Mouse (Mus musculus) thymus, postnatal 4 days (tissue): ENCODE results near the gene Zfp64.

ENCODE experiments used
- DNase-seq: peaks from one replicate; pipeline ENCODE4 v3.0.0; 2021

Zfp64 gene

DNA sequence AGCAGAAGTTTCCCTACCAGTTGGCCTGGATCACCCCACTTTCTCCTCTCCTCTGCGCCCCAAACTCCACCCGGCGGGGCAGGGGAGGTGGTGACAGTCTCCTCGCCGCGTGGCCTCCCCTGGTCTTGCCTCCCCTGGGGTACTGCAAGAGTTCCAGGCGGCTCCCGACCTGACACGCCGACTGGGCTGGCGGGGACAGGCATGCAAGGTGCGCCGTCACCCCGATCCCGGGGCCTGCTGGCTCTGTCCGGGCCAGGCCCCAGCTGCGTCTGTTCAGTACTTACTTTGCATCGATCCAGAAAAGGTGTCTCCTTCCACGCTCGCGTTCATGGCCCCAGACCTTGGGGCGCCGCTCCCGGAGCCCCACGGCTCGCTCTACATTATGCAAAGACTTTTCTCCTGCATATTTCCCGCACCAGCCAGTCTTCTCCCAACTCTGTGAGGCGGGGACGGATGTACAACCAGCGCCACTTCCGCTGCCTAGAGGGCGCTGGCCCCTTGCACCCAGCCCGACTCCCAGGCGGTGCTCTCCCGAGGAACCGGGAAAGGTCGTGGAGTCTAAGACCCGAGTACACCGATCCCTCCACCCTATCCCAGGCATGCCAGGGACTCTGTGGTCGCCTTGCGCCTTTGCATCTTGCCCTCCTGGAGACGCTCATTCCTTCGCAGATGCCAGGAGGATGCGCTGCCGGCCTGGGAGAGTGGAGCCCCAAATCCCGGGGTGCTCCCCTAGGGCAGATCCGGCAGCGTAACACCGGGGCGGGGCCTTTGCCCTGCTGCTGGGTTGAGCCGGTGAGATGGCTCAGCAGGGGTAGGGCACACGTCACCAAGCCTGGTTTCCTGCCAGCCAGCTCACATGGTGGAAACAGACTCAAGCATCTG, at the start of gene Zfp64:
Gene Zfp64, minus strand, starts transcription at position 753 of the 882 bp plus-strand sequence.
- peak; percentile 92 for DNase-seq

DNA sequence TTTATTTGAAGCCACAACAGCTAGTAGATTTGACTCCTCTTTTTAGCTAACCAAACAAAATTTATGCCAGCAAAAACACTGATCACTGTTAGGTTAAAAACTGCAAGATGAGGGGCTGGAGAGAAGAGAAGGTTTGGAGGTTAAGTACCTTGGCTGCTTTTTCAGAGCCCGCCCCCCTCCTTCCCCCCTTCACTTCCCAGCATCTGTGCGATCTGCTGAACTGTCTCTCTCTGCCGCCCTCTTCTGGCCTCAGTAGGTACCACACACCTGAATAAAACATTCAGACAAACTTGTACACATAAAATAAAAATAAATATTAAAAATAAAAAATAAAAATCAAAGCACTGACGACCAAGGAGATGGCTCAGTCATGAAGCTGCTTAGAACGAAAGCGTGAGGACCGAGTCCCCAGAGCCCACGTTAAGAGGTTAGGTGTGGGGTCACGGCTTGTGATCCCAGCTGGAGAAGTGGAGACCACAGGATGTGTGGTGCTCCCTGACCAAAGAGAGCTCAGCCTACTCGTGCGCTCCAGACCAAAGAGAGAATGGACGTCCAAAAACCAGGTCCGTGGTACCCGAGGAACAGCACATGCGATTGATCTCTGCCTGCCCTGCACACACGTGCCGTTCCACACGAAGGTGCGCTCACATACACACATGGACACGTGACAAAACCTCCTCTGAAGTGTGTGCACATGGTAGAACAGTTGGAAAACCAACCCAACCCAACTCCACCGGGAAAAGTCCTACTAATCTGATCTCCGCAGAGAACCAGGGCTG, 37.4 kb upstream of the Zfp64 start:
- DNase-seq = peak; percentile 77

DNA sequence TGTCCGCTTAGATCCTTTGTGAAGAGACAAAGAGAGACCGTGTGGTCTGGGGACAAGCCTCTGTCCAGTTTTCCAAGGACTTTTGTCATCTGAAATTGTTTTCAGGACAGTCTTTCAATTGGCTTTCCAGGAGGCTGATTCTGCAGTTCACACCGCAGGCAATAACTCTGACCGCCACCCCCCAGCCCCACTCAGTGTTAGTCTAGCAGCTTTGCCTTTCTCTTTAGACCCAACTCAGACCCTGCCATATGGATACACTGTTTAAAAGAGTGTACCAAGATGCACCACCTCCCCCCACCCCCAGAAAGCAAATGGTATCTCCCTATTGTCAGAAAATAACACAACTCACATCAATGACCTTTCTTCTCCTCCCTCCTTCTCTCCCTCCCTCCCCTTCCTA, 35.6 kb upstream of the Zfp64 start:
- DNase-seq = no peak

DNA sequence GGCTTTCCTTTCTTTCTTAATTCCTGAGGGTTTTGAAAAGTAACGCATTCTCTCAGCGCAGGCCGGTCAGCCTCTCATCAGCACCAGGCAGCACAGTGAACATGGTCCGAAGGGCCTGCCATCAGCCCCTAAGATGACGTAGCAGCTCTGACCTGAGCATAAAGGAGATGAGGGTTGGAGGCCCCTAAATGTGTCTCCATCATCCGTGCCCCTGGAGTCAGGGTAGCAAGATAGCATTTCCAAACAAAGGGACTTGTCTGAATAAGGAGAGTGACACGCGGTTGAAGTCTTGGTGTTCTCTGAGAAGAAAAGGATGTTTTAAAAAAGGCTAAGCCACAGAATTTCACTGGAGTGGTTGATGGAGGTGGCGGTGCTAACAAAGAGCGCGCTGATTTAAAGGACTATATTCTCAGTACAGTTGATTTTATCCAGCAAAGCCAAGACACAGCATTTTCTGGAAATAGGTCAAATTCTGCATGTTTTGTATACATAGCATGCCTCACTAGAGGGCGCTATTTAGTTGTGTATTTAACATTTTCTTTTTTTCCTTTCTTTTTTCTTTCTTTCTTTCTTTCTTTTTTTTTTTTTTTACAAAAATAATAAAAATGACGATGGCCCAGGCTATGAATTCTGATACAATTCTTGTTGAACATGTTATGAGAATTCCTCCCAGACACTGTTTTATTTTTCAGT, 34.8 kb upstream of the Zfp64 start:
- DNase-seq = no peak

DNA sequence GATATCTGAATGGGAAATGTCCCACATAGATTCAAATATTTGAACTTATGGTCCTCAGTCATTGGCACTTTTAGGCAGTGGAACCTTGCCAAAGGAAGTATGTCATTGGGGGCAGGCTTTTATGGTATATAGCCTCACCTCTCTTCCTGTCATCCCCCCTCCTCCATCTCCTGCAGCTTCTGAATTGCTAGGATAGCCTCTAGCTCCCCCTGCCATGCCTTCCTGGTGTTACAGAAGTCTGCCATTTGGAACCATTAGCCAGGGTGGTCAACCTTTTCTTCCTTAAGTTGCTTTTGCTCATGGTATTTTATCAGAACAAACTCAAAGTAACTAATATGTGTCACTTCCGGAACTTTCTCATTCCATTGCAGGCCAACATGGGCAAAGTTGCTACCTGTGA, 32.7 kb upstream of the Zfp64 start:
- DNase-seq = no peak

DNA sequence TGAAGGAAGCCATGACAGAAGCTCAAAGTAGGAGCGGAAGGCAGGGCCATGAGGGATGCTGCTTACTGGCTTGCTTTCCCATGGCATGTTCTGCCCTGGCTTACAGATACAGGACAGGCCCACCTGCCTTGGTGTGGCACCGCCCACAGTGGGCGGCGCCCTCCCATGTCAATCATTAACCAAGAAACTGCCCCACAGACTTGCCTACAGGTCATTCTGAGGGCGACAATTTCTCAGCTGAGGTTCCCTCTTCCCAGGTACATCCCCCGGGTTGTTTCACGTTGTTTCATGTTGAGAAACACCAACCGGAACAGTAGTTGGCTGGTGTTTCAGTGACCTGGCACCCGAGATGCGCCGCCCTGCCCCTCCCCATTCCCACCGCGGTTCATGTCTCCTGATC, 32.0 kb upstream of the Zfp64 start:
- DNase-seq = no peak

DNA sequence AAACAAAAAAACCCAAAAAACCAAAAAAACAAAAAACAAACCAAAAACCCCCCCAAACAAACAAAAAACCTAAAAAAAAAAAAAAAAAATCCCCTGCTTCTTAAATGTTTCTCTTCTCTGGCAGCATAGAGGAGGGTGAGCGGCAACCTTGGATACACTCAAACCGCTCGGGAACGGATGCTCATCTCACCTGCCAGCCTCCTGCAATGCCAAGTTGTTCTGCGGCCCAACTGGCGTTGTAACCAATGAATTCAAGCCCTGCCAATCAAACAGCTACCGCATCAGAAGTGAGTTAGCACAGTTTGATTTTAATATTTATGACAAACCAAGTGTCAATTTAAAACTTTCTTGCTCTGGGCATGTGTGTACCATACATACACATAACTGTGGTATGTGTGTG, 26.6 kb upstream of the Zfp64 start:
- no peak for DNase-seq

DNA sequence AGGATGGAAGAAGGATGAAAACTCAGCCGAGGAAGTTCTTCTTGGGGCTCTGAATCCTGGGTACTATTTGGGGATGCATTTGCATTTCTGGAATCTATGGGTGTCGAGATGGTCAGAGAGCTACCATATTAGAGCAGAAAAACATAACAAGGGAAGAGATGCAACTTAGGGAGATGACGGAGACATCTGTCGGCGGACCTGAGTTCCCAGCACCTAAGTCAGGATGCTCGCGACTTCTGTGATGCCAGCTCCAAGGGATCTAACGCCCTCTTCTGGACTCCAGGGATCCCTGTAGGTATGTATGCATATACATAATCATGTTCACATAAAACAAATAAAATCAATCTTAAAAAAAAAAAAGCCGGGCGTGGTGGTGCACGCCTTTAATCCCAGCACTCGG, 26.1 kb upstream of the Zfp64 start:
- DNase-seq = no peak

DNA sequence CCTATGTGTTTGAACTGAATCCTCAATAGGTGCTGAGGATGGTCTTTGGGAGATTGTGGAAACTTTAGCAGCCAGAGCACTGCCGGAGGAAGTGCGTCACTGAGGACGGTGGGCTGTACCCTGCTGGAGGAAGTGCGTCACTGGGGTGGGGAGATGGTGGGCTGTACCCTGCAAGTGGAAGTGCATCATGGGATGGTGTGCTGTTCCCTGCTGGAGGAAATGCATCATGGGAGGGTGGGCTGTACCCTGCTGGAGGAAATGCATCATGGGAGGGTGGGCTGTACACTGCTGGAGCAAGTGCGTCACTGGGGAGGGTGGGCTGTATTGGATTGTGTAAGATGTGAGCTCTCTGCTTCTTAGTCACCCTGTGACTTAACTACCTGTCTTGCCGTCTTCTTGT, 25.5 kb upstream of the Zfp64 start:
- DNase-seq = peak; percentile 30

DNA sequence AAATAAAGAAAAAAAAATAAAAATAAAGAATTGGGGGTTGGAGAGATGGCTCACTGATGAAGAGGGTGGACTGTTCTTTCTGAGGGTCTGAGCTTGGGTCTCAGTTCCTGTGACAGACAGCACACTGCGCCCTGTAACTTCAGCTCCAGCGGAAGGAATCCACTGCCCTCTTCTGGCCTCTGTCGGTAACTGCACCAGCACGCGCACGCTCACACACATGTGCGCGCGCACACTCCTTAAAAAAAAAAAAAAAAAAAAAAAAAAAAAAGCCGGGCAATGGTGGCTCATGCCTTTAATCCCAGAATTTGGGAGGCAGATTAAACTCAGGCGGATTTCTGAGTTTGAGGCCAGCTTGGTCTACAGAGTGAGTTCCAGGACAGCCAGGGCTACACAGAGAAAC, 24.4 kb upstream of the Zfp64 start:
- peak; percentile 52 for DNase-seq

DNA sequence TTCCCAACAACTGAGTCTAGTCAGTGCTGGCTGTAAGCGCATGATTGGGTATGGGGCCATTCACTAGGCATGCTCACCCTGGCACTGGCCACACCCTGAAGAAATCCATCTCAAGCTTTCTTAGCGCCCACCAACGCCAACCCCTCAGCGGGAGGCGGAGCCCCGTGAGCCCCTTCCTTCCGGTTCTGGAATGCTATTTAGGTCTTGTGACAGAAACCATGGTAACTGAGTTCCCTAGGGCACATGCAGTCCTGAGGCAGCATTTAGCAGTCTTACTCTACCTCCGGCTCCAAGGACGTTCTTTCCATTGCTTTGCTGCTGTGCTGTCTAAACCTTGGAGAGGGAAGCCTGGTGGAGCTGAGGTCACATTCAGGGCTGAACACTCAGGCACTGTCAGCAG, 22.6 kb upstream of the Zfp64 start:
- no peak for DNase-seq

DNA sequence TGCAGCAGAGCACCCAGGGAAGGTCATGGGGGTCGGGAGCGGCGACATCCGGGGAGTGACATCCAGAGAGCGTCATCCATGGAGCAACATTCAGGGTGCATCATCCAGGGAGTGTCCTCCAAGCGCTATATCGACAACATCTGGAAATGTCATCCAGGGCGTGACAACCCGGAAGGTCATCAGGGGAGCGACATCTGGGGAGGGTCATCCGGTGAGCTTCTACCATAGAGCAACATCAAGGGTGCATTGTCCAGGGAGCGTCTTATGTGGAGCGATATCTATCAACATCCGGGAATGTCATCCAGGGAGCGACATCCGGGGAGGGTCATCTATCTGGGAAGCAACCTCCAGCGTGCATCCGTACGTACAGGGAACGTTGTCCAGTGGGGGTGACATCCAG, 14.7 kb upstream of the Zfp64 start:
- no peak for DNase-seq

DNA sequence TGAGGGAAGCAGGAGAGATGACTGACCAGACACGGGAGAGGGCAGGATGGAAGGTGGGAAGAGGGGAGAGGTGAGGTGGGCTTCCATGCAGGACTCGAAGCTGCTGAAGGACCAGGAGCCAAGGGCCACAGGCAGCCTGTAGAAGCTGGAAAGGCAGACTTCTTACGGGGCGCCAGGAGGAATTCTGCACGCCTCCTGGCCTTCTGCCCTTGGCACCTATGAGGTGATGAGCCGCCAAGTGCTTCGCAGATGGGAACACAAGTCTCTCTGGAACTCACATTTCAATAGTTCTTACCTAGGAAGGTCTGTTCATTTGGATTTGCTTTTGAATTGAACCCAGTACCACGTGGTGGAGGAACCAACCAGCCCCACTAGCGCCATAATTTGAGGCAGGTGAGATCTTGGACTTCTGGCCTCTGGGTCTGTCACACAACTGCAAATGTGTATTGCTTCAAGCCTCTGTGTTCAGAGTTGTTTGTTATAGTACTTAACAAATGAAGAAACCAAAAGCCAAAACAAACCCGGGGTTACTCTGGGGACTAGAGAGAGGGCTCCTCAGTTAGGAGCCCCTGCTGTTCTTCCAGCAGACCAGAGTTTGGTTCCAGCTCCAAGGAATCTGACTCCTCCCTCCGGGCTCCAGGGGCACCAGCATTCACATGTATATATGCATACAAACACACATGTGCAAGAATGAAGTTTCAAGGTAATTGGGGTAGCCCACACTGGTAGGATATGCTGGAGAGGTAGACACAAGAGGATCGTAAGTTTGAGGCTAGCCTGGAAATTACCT, 12.9 kb upstream of the Zfp64 start:
- DNase-seq = no peak

DNA sequence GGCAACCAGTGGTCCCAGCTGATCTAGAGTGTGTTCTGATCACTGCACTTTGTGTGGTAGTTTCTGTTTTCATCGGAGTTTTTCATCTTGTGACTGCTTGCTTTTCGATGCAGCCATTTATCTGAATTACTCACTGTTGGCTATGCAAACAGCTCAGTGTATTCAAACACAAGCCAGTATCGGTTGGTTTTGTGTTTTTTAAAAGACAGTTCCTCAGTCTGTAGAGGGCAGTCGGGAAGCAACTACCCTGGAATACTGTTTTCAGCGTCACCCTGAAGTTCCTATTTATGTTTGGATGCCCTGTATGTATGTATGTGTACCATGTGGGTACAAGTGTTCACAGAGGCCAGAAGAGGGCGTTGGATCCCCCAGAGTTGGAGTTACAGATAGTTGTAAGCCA, 11.1 kb upstream of the Zfp64 start:
- DNase-seq = no peak

DNA sequence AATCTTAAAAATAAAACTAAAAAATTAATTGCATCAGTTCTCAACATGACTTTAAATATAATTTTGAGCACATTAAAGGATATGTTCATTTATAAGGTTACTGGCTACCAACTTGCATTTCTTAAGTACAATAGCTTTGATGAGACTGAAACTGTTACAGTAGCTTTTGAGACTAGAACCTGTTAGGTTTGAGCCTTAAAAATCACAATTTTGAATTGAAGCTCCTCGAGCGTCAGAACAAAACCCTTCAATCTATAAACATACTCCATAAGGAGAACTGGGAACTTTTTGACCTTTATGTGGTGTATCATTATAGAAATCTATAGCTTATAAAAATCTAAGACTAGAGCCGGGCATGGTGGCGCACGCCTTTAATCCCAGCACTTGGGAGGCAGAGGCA, 9.5 kb upstream of the Zfp64 start:
- no peak for DNase-seq

DNA sequence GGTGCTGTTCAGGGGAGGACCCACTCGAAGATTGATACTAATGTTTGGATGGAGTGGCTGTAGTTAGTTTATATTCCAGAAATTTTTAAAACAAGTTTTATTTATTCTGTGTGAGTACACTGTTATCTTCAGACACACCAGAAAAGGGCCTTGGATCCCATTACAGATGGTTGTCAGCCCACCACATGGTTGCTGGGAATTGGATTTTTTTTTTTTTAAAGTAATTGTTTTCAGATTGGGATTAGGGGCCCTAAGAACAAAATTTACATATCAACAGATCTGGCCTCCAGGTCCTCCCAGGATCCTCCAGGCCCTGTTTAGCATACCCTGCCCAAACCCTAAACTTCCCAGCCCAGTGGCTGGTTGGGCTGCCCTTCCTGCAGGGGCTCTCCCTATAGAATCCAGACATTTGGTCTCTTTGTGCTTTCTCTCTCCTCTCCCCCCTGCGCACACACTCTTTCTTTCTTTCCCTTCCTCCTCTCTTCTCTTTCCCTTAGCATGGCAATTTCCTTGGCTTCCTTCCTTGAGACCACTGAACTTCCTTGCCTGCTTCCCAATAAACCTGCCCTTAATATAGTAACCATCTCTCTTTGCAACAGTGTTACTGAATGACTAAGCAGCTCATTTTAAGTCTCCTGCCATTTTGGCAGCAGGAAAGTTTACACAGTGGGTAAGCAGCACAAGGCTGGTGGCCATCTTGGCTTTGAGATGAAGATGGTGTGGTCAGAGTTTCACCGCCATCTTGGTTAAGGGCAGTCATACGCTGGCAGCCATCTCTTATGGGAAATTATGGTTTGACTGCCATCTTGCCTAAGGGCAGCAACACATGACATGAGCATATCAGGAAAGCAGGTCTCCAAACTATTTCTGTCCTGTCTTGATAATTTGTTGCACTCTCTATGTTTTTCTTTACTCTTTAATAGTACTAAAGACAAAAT, 6.6 kb upstream of the Zfp64 start:
- DNase-seq = no peak

DNA sequence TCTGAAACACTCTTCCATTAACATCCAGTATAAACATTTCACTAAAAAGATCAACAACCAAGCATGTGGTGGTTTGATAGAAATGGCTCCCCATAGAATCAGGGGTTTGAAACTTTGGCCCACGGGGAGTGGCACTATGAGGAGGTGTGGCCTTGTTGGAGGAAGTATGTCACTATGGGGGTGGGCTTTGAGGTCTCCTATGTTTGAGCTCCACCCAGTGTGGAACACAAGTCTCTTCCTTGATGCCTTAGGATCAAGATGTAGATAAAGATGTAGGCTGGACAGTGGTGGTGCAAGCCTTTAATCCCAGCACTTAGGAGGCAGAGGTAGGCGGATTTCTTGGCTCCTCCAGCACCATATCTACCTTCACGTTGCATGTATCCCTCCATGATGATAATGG, 5.4 kb upstream of the Zfp64 start:
- DNase-seq = no peak

DNA sequence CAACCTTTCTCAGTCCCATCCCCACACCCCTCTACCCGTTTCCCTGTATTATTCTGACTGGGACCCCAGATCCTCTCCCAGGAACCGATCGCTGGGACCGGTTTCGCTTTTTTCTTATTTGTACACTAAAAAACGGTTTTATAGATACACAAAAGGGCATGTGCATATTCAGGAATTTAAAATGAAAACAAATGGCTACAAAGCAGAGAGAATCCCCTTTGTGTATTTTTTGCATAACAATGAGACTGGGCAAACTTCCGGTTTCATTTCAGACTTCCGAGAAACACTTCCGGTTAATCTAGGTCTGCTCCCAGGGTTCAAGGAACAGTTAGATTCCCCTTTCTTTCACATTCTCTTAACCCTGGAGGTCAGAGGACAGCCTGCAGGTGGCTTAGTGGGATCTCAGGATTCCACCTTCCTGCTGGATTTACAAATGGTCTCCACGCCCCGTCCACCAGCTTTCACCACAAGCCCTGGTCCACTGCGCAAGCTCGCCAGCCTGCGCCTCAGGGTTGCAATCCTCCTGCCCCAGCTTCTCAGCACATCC, 4.0 kb upstream of the Zfp64 start:
- no peak for DNase-seq

DNA sequence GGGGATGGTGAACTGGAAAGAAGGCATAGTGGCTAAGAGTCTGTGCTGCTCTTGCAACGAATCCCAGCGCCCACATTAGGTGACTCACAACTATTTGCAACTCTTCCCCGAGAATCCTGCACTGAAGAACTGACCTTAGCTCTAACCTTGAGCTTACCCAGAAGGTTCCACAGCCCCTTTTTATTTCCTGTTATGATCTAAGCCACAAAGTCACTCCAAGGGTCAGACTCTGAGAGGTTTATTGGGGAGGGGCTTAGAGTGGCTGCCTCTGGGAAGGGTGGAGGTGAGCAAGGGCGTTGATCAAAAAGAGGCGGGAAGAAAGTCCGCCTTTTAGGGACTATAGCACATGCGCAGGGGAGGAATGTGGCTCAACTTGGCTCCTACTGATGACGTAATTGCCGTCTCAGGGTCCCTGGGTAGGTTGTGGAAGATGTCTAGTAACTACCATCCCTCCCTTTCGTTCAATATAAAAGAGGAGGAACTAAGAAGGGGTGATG, 511 bp upstream of the Zfp64 start:
- no peak for DNase-seq

DNA sequence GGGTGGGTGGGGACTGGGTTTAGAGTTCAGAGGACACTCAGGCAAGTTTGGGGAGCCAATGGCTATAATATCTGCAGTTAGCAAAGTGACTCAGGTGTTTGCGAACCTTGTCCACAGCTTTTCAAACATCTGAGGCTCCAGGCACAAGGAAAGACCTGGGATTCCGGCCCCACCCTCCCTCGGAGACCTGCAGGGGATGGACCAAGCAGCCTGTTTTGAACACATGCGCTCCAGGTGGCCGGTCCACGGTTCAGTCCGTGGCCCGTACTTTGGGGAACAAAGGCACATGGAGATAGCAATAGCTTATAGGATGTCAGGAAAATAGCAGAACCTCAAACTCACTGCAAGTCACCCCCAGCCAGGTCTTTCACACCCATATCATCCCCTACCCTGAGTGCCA, 1.0 kb downstream of the Zfp64 start:
- no peak for DNase-seq

DNA sequence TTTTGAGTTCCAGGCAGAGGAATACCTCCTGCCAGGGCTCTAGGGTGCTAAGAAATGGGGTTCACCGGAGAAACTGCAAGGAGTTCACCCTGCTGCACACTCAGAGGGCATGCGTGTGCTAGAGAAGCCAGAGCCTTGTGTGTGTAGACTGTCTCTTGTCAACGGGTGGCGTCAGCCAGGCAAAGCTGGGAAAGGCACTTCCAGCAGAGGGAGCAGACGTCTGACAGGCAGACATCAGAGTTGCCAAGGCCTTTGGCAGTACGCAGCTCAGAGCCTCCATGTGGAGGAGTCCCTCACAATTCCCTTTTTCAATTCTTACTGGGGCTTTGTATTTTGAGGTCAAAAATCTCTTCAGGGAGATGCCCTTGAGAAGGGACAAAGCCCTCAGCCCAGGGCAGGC, 6.9 kb downstream of the Zfp64 start:
- no peak for DNase-seq
